Mouse (Mus musculus): ENCODE measurements around the gene Tmem40. TPM values are rescaled to one million over a fixed set of nuclear protein-coding genes. Genes with fewer than 3 reads are reported as not detected.

Gene Tmem40
- total RNA-seq, 1 experiment from 2014 or later = 0.37 TPM

DNA sequence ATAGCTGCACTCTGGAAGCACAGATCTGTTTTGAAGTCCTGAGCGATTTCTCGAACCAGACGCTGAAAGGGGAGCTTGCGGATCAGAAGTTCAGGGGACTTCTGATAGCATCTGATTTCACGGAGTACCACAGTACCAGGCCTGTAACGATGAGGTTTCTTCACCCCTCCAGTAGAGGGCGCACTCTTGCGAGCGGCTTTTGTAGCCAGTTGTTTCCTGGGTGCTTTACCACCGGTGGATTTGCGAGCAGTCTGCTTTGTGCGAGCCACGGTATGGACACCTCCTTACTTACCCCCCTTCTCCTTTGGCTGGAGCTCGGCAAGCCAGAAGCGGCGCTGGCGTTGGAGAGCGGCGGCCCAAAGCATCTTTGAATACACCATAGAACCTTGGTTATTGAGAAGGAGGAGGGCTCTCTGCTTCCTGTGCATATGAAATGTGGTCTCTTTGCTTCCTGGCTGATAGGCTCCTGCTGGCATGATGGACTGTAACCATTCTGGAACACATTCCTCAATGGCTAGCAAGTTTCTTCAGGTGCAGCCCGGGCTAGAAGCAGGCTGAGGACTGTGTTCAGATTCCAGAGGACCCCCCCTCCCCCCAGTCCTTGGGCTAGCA is 8.0 kb upstream of the Tmem40 start:
- no peak for DNase-seq

- no peak for DNase-seq
Measured at GRCm38 (mm10) chr6:115768207-115768606, 6.0 kb upstream of the Tmem40 start.

GRCm38 (mm10) chr6:115767357-115767756 is 5.1 kb upstream of the Tmem40 start:
- DNase-seq = no peak

DNA sequence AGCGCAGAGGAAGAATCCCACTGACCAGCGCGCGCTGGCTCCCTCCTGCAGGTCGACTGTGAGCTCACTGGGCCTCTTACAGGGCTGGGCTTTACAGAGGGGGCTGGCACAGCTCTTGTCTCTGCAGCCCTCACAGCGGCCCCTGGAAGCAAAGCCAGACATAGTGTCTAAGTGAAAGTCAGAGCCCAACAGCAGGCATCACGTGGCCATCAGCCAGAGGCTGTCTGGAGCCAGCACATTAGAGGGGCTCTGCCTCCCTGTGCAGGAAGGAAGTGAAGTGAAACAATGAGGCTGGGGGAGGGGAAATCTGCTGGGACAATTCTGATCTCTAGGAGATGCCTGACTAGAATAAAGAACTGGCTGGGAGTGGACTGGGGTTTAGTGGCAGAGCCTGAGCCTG is 2.0 kb upstream of the Tmem40 start:
- DNase-seq = peak; percentile 79

- no peak for DNase-seq
Measured at GRCm38 (mm10) chr6:115760982-115761381, 1.2 kb downstream of the Tmem40 start.

- no peak for DNase-seq
Measured at GRCm38 (mm10) chr6:115760137-115760536, 2.1 kb downstream of the Tmem40 start.

GRCm38 (mm10) chr6:115759461-115759860 is 2.7 kb downstream of the Tmem40 start:
- DNase-seq = no peak

- no peak for DNase-seq
Measured at GRCm38 (mm10) chr6:115758981-115759435, 3.2 kb downstream of the Tmem40 start.

DNA sequence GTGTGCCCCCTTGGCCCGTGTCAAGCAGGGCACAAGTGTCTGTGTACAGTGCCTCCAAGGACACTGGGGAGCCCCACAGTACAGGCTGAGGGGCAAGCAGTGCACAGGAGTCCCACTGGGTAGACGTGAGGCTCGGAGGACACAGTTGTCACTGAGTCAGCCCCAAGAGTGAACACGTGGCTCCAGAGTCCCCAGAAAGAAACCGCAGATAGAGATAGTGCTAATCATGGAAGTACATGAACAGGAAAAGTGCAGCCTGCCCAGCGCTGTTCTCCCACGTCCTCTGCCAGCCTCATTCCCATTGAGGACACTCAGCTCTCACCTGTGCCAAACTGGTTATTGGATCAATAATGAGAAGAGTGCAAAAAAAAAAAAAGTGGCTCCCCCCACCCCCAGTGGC is 6.7 kb downstream of the Tmem40 start:
- DNase-seq = no peak

DNA sequence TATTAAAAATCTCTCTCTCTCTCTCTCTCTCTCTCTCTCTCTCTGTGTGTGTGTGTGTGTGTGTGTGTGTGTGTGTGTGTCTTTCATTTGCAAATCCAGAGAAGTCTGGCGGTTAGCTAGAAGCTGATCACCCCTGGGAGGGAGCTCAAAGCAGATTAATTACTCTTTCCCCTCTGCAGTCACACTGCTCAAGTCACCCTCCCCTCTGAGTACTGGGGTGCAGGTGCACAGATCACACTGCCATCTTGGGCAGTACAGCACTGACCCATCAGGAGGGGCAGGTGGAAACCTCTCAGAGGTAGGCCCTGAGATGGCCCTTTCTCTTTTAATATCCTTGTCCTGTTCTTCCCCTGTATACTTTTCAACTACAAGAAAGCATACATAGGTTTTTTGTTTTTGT is 15.9 kb downstream of the Tmem40 start:
- DNase-seq = no peak

DNA sequence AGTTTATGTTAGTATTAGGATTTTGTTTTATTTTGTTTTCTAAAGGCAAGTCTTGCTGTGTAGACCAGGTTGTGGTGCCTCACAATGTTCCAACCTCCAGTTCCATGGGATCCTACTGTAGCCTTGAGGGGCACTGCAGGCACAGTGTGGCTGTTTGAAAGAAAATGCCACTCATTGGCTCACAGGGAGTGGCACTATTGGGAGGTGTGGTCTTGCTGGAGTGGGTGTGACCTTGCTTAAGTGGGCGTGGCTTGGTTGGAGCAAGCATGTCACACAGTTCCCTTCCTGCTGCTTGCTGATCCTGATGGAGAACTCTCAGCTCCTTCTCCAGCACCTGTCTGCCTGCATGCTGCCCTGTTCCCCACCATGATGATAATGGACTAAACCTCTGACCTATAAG is 18.6 kb downstream of the Tmem40 start:
- peak; percentile 65 for DNase-seq

- DNase-seq = peak; percentile 26
Measured at GRCm38 (mm10) chr6:115739056-115739455, 23.2 kb downstream of the Tmem40 start.

DNA sequence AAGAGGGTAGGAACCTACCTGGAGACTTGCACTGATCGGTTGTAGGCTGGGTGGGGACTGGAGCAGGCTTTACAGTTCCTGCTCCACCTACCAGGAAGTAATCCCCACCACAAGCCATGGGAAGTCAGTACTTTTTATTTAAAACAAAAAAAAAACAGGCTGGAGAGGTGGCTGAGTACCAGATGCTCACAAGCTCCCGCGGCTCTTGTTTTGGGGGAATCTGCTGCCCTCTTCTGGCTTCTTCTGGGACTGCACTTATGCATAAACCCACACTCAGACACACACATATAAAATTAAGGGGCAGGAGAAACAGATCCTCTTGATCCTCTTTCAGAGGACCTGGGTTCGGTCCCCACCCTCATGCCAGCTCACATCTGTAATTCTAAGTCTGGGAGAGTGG is 27.3 kb downstream of the Tmem40 start:
- DNase-seq = peak; percentile 62

GRCm38 (mm10) chr6:115732341-115732928 is 29.8 kb downstream of the Tmem40 start:
- no peak for DNase-seq

- no peak for DNase-seq
Measured at GRCm38 (mm10) chr6:115730560-115731342, 31.5 kb downstream of the Tmem40 start.

- DNase-seq = no peak
Measured at GRCm38 (mm10) chr6:115727570-115727969, 34.6 kb downstream of the Tmem40 start.

- DNase-seq = peak; percentile 70
Measured at GRCm38 (mm10) chr6:115727108-115727507, 35.1 kb downstream of the Tmem40 start.

GRCm38 (mm10) chr6:115722246-115722645 is 40.0 kb downstream of the Tmem40 start:
- DNase-seq = peak; percentile 52

GRCm38 (mm10) chr6:115717715-115718558 is 44.3 kb downstream of the Tmem40 start:
- DNase-seq = peak; percentile 74

- DNase-seq = peak; percentile 38
Measured at GRCm38 (mm10) chr6:115717101-115717652, 45.0 kb downstream of the Tmem40 start.

DNA sequence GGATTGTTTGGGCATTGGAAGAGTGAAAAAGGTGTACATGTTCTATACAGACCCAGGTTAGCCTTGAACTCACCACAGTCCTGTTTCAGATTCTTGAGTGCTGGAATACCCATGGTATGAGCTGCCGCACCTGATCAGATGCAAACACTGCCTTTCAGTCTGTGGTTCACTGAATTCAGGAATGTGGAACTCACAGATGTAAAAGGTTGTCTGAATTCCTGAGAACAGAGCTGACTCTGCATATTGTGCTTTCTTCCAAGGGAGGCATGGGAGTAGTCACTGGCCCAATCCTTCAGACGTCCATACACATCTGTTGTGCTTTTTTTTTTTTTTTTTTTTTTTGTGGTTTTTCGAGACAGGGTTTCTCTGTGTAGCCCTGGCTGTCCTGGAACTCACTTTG is 50.9 kb downstream of the Tmem40 start:
- no peak for DNase-seq

GRCm38 (mm10) chr6:115702901-115703300 is 59.3 kb downstream of the Tmem40 start:
- DNase-seq = peak; percentile 17
